Mouse (Mus musculus) left cerebral cortex, postnatal 4 days (tissue): ENCODE results near the gene Bcl2l2. TPM values are rescaled to one million over a fixed set of nuclear protein-coding genes. Genes with fewer than 3 reads are reported as not detected.

Experiments
- DNase-seq: peaks from one replicate; pipeline ENCODE4 v3.0.0-alpha.2; 2022
- intact Hi-C: fragments of 180-260 bp; cut with DNase I; formaldehyde crosslinking; loops from one replicate; pipeline ENCODE4 v1.15.1; 2025
- total RNA-seq, 2 experiments: library from RNA; stranded (reverse); gene quantifications; 2 replicates each; pipeline ENCODE4 v1.2.3; 2021

Gene Bcl2l2
- total RNA-seq, result 10 to 100 TPM; 49.9 to 54.6 TPM

DNA sequence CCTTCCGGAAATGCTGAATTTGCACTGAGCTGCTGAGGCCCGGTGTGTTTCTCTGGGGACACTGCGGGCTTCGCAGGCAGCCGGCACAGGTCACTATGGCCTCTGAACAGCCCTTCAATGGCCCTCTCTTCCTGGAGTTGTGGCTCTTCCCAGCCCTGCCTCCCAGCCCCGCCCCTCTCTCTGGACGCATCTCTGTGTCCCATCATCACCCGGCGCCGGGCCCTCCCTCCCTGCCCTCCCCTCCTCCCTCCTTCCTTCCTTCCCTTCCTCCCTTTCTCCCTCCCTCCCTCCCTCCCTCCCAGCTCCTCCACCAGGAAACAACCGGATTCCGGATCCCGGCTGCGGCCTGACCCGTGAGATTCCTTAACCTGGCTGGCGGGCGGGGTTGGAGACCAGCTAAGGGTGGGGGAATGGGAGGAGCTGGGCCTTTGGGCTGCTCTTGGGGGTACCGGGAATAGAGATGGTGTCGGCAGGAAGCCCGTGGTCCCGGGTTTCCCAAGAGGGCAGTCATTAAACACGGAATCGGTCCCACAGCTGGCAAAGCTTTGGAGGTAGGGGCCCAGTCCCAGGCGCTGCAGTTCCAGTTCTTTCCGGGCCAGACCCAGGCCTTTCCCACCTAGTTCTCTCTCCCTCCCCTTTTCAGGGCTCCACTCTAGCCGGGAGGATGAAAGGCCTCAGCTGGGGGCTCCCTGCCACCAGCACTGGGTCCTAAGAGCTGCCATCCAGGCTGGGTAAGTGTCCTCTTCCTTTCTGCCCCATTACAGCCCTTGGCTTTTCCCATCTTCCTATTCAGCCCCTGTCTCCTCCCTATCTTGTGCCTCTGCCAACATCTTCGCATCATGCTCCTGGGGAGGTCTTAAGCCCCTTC lies at the start of gene Bcl2l2, which contains the start of gene Gm20521:
Gene Bcl2l2, plus strand, starts transcription at position 224 of the 868 bp plus-strand sequence.
Gene Gm20521, plus strand, starts transcription at position 288 of the 868 bp plus-strand sequence.
- intact Hi-C loops, result no loop called here

DNA sequence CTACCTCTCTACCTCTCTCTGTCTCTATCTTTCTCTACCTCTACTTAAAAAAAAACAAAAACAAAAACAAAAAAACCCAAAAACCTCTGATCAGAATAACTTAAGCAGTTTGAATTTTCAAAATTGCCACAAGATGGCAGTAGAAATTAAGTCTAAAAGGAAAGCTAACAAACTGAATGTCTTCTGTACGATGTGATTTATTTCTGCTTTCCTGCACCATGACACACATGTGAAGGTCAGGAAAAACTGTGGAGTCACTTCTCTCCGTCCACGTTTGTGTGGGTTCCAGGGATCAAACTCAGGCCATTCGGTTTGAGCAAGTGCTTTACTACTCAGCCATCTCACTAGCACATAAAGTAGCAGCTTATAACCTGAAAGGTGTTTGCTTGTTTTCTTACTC lies 39.7 kb upstream of the Bcl2l2 start:
- intact Hi-C loops, result no loop called here
- no peak for DNase-seq

More for the DNA sequence above, at the start of gene Bcl2l2, which contains the start of gene Gm20521:
- DNase-seq, result peak; percentile 93

DNA sequence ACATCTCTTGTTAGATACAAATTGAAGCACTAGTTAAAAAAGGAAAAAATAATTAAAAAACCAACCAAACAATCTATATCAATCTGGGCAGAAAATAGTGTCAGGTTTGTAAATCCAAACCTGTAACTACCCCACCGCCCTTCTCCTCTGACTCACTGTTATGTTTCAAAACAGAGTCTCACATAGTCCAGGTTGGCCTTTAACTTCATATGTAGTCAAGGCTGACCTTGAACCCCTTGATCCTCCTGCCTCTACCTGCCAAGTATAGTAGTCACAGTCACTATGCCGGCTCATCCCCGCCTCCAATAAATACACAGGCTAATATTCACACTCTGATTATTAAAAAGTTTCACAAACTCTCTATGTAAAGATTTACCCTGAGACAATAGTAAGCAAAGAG lies 27.5 kb upstream of the Bcl2l2 start:
- DNase-seq, result no peak
- intact Hi-C loops, result no loop called here

DNA sequence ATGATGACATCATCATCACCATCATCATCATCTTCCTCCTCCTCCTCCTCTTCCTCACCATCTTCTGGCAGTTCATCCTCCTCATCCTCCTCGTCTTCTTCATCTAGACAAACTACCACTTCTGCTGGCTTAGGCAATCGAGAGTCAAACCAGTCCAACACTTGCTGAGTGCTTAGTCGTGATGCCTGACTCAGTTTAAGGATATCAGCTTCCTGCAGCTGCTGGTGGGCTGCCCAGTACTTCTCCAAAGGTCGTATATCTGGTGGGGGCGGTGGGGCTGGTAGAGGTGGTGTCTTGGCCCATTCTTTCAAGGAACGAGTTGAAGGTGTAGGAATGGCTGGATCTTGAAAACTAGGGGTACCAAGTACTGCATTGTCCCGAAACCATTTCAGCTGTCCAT lies 26.5 kb upstream of the Bcl2l2 start:
- DNase-seq, result no peak
- intact Hi-C loops, result no loop called here

DNA sequence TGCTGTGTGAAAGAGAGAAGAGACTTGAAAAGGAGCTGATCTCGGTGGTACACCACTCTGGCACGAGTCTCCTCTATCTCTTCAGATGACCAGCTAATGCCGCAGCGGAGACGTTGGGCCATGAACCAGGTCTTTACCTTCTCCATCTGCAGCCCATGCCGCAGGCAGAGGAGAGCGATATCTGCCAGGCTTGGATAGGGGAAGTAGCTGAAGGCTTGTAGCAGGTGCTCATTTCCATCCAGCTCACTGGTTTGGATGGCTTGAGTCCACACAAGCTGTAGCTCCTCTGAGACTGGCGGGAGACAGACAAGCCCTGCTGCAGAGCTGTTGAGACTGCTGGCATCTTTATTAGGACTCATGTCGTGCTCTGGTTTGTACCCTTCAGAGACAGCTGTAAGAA lies 25.3 kb upstream of the Bcl2l2 start:
- intact Hi-C loops, result no loop called here
- DNase-seq, result peak; percentile 57

DNA sequence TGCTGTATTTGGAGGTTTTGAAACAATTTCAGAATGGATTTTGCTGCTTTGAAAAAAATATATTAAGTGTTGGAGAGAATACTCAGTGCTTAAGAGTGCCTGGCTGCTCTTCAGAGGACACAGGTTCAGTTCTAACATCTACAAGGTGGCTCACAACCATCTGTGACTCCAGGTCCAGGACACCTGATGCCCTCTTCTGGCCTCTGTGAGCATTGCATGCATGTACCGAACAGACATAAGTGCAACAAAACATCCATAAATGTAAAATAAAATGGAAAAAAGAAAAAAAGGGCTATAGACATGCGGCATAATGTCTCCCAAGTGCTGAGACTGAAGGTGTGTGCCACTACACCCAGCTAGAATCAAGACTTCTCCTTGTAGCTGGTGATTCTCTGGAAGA lies 22.7 kb upstream of the Bcl2l2 start:
- intact Hi-C loops, result no loop called here
- peak; percentile 65 for DNase-seq

GRCm38 (mm10) chr14:54863501-54864312 lies 19.5 kb upstream of the Bcl2l2 start:
- DNase-seq, result peak; percentile 95
- intact Hi-C loops, result no loop called here

DNA sequence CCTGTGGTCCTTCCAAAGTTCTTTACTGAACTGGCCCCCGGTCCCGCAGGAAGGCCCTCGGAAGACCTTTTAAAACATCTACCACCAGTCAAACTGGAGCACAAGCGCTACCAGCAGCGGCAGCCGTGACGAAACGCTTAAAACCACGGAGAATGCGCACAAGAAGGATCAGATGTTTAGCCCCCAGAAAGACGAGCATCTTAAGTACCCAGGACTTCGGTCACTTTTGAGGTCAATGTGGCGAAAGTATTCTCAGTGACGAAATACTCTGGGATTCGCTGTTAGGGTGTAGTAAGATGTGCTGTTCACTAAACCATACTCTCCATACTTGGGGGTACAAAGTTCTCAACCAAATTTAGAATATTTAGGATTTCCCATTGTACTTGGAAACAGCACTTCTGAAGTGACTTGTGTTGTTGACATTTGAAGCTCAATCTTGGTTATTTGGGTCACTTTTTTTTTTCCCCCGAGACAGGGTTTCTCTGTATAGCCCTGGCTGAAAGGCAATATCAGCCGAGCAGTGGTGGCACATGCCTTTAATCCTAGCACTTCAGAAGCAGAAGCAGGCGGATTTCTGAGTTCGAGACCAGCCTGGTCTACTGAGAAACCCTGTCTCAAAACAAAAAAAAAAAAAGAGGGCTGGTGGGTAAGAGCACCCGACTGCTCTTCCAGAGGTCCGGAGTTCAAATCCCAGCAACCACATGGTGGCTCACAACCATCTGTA lies 18.7 kb upstream of the Bcl2l2 start:
- DNase-seq, result no peak
- intact Hi-C loops, result no loop called here

DNA sequence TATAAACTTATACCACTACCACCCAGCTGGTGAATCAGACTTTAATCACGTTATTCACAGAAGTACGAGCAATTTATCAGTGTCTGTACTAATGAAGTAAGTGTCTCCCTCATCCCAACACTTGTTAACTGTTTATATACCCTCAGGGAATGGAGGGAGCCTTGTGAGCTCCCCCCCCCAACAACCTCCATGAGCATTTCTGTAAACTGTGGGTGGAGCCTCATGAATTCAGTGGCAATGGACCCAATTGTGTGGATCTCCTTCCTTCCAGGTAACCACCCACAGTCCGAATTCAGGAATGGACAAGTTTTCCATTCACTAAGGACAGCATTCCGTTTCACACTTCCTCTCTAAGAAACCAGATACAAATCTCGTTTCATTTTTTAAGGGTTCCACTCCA lies 17.6 kb upstream of the Bcl2l2 start:
- intact Hi-C loops, result no loop called here
- DNase-seq, result no peak

GRCm38 (mm10) chr14:54866268-54866667 lies 16.9 kb upstream of the Bcl2l2 start:
- intact Hi-C loops, result no loop called here
- DNase-seq, result no peak

DNA sequence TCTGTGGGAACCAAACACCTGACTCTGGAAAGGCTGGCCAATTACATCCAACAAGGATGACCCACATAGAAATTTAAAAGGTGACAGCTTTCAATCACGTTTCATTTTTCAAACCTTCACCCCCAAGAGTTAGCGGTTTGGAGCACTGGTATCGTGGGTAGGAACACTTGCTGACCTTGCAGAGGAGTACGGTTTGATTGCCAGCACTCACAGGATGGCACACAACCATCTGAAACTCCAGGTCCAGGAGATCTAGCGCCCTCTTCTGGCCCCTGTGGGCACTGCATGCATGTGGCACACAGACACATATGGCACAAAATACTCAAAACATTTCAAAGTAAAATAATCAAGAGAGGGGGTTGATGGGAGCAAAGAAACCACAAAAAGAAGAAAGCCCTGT lies 16.2 kb upstream of the Bcl2l2 start:
- intact Hi-C loops, result no loop called here
- no peak for DNase-seq

GRCm38 (mm10) chr14:54868026-54868425 lies 15.2 kb upstream of the Bcl2l2 start:
- no peak for DNase-seq
- intact Hi-C loops, result no loop called here

DNA sequence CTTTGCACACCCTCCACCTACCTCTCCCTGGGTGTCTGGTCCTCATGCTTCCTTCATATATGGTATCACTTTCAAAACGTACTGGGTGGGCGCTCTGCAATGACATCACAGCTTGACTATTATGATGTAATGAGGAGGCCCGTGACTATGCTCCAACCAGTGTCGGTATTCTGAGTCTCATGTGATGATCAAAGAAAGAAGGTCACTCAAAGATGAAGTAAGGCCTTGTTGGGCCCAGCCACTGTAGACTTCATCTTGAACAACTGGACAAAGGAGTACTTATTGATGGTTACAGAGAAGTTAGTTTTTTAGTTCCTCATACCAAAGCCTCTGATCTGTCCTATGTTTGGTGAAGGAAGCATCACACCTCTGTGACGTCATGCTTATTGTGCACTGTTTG lies 12.3 kb upstream of the Bcl2l2 start, which contains the start of gene Homez:
Gene Homez, minus strand, starts transcription at position 101 of the 400 bp plus-strand sequence.
- intact Hi-C loops, result no loop called here
- DNase-seq, result no peak

GRCm38 (mm10) chr14:54874165-54874564 lies 9.0 kb upstream of the Bcl2l2 start:
- no peak for DNase-seq
- intact Hi-C loops, result no loop called here

DNA sequence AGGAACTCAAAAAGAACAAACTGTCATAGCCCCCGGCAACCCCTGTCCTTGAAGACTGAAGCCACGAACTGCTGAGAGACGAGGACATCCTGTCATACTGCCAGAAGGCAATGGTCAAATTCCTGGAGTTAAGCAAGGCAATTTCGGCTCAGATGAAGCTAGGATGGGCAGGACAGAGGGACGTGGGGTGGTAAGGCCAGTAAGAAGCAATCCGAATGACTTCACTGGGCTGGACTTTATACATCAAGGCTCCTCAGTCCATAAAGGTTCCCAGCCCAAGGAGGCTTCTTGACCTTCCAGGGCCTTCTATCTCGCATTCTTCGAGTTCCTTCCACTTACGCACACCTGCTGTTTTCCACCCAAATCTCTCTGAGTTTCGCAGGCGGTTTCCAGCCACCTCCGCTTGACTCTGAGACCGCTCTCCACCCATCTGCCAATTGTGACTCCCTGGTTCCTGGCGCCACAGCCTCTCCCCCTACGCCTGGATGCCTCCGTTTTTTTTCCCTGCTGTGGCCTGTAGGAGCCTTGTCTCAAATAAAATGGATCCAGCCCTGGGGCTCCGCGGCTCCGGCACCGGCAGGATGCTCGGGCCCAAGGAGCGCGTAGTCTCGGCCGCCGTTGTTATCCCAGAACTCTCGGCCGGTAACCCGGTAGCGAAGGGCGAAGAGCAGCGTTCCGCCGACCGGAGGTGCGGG lies 7.2 kb upstream of the Bcl2l2 start:
- peak; percentile 63 for DNase-seq
- intact Hi-C loops, result no loop called here

DNA sequence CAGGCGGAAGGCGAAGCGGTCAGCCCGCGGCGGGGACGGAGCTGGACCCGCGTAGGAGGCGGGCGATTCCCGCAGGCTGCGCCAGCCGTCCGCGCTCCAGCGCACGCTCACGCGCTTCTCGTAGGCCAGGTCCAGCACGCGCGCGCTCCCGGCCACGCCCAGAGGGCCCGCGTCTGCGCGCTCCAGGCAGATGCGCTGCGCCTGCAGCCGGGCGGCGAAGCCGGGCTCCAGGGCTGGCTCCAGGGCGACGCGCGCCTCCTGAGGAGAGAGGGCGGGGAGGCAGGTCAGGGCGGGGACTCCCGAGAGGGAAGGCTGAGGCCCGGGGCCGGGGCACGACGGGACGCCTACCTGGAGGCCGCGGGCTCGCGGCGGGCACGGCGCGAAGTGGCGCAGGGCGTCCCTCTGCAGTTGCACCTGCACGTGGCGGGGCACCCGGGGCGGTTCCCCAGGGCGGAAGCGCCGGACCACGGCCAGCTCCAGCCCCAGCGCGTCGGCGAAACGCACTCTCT lies 6.6 kb upstream of the Bcl2l2 start:
- peak; percentile 93 for DNase-seq
- intact Hi-C loops, result no loop called here

DNA sequence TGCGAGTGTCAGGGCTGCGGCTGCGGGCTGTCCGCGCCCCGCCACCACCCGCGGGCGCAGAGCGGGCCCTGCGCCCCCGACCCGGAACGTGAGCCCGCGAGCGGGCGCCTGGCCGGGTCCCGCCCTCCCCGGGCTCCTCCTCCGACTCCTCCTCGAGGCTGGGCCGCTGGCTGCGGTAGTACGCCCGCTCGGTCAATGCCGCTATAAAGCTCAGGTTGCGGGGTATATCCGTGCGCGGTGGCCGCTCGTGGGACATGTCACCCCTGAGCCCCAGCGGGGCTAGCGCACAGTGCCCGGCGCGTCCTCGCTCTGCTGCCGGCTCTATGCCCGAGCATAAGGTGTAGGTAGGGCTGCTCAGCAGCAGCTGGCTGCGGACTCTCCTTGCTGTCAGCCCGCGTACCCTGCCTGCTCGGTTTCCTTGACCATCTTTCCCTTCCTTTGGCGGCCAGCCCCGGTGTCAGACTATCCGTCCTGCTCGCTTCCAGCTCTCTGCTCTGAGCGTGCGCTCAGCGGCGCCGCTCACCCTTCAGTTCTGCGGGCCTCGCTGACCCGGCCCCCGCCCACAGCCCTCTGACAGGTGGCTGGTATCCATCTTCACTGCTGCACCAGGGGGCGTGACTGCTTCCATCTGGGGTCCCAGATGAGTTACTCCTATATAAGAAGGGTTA lies 6.0 kb upstream of the Bcl2l2 start, which contains the start of gene Ppp1r3e:
Gene Ppp1r3e, minus strand, starts transcription at position 503 of the 668 bp plus-strand sequence.
- intact Hi-C loops, result no loop called here
- DNase-seq, result peak; percentile 75

GRCm38 (mm10) chr14:54884022-54884712 lies 990 bp downstream of the Bcl2l2 start:
- no peak for DNase-seq
- intact Hi-C loops, result no loop called here

DNA sequence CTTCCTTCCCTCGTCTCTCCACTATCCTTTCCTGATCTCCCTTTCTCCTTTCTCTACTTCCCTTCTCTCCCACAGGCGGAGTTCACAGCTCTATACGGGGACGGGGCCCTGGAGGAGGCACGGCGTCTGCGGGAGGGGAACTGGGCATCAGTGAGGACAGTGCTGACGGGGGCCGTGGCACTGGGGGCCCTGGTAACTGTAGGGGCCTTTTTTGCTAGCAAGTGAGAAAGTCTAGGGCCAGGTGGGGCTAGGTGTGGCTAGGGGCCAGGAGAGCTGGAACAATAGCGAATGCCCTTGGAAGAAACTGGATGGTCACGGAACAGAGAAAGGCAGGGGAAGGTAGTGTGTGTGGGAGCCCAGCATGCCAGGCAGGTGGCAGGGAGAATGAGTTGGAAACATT lies 2.1 kb downstream of the Bcl2l2 start:
- intact Hi-C loops, result no loop called here
- no peak for DNase-seq
